Mouse (Mus musculus) left cerebral cortex, postnatal 36 days (tissue): ENCODE data around the gene Cep170b. TPM values are rescaled to one million over a fixed set of nuclear protein-coding genes. Genes with fewer than 3 reads are reported as not detected.

Experiments used
- DNase-seq, 2 experiments: peaks; one replicate each; pipeline ENCODE4 v3.0.0; 2021 to 2022; ENCODE audit warnings: low spot score in 2 of 2, mixed read lengths in 1 of 2
- intact Hi-C: fragments of 180-260 bp; cut with DNase I; formaldehyde crosslinking; loops from one replicate; pipeline ENCODE4 v1.15.1; 2025
- microRNA-seq: library from miRNA; unstranded; fragments of <30 nt; microRNA quantifications from one replicate; pipeline ENCODE4 v1.2.0, GENCODE M21; 2022
- total RNA-seq, 2 experiments: library from RNA; stranded (reverse); gene quantifications; 2 replicates each; pipeline ENCODE4 v1.2.3; 2021

Gene Cep170b
- total RNA-seq, 2 experiments from 2014 or later = 258 to 267 TPM

- intact Hi-C loops = no loop called here
- DNase-seq = no peak
These were observed 74.1 kb downstream of the Cep170b start for GRCm38 (mm10) chr12:112794356-112794816.

GRCm38 (mm10) chr12:112794998-112795397, 74.7 kb downstream of the Cep170b start:
- DNase-seq = no peak
- intact Hi-C loops = loop anchor here (5.0 kb wide), 1 partner anchor 53 kb away; no protein-coding TSS in a partner anchor

GRCm38 (mm10) chr12:112795466-112796104, 75.3 kb downstream of the Cep170b start:
- DNase-seq = no peak
- intact Hi-C loops = loop anchor here (5.0 kb wide), 1 partner anchor 53 kb away; no protein-coding TSS in a partner anchor

Small RNA genes within 50 kb of the gene (microRNA-seq; reads per million reads assigned to microRNA genes)
- gene Mir6940 = 4.6 reads per million, percentile 14 among the genes with 10 or more reads in this experiment

Other genes with a start within 250 kb of the Cep170b start
- gene A530016L24Rik, start 231.0 kb upstream of the Cep170b start, total RNA-seq = under 1 TPM in 1 of 2 experiments, not detected in 1; 0.22 TPM
- 100 to 1,000 TPM; 120 to 140 TPM for gene Tmem179, start 203.7 kb upstream of the Cep170b start, total RNA-seq
- 100 to 1,000 TPM; 128 to 143 TPM for gene Inf2, start 131.7 kb upstream of the Cep170b start, total RNA-seq
- 10 to 100 TPM; 14.3 to 25.8 TPM for gene Adssl1, start 100.4 kb upstream of the Cep170b start, total RNA-seq
- gene Siva1, start 75.8 kb upstream of the Cep170b start, total RNA-seq = 10 to 100 TPM; 17.8 to 23.0 TPM
- 100 to 1,000 TPM; 143 to 162 TPM for gene Akt1, start 45.6 kb upstream of the Cep170b start, total RNA-seq
- gene Zbtb42, start 41.6 kb upstream of the Cep170b start, total RNA-seq = under 1 TPM; 0.70 to 0.81 TPM
- 10 to 100 TPM in 1 of 2 experiments, 1 to 10 TPM in 1; 9.3 to 10.3 TPM for gene Pld4, start 40.2 kb downstream of the Cep170b start, total RNA-seq
- gene Ahnak2, start 82.2 kb downstream of the Cep170b start, total RNA-seq = 1 to 10 TPM; 6.1 to 6.8 TPM
- gene Clba1, start 88.5 kb downstream of the Cep170b start, total RNA-seq = 10 to 100 TPM; 17.4 to 22.1 TPM
- 10 to 100 TPM in 1 of 2 experiments, 1 to 10 TPM in 1; 9.2 to 10.9 TPM for gene Cdca4, start 109.0 kb downstream of the Cep170b start, total RNA-seq
- not detected for gene Gpr132, start 147.8 kb downstream of the Cep170b start, total RNA-seq
- 10 to 100 TPM; 47.9 to 61.7 TPM for gene Jag2, start 209.3 kb downstream of the Cep170b start, total RNA-seq
- gene Nudt14, start 221.7 kb downstream of the Cep170b start, total RNA-seq = 10 to 100 TPM; 11.0 to 12.3 TPM